Mouse (Mus musculus): ENCODE results near the gene Tmem104.

Tmem104 gene

DNA sequence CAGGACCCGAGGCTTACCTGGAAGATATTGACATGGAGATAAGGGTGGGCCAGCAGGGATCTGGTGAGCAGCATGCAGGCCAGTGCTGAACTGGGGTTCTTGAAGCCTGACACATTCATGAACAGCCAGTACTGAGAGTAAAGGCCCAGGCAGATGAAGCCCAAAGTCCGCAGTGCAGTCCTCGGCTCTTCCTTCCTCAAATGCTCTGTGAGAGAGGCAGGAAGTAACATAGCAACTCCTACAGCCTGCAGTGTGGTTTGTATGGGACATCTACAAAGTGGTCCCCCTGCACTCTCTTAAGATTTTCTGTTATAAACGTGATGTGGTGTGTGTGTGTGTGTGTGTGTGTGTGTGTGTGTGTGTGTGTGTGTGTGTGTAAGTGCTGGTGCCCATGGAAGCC lies 98.0 kb downstream of the Tmem104 start:
- DNase-seq = no peak

GRCm38 (mm10) chr11:115286201-115286993 lies 99.1 kb downstream of the Tmem104 start:
- DNase-seq = no peak

- no peak for DNase-seq
These were observed 100.1 kb downstream of the Tmem104 start for GRCm38 (mm10) chr11:115287386-115287785.

DNA sequence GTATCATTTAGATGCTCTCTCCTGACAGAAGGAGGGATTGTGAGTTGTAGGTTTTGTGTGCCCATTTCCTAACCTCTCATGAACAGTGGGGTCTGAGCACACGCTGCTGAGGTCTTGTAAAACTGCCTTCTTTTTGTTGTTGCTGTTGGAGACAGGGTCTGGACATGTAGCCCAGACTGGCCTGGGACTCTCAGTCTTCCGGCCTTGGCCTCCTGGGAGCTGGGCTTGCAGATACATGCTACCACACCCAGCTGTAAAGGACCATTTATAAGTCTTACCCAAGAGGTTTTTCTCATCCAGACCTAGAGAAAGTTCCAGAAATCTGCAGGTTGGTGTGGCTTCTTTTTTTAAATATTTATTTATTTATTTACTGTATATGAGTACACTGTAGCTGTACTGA lies 101.0 kb downstream of the Tmem104 start:
- DNase-seq = no peak

DNA sequence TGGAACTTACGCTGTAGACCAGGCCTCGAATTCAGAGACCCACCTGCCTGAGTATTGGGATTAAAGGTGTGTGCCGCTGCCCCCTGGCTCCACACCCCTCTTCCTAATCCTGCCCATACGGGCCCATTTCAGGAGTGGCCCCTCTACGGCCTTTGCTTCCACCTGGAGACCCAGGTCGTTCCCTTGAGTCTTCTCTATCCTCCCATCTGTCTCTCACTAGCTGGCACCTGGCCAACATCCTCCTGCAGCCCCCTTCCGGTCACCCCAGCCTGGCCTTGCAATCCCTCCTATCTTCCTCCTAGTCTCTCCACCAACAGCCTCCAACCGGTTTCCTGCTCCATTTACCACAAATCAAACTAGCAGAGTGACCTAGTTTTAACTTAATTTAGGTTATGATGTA lies 102.6 kb downstream of the Tmem104 start:
- peak; percentile 66 for DNase-seq

DNA sequence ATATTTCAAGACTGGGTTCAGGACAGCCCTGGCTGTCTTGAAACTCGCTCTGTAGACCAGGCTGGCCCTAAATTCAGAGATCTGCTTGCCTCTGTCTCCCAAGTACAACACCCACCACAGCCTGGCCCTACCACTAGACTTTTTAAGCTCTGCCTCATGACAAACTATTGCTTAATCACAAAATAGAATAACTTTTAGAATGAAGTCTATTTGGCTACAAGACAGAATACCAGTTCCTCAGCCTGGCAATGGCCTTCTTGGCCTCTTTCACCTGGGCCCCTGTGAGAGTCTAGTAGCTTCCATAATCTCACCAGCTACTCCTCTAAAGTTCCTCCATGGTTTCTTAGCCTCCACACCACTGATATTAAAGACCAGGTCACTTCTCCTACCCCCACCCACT lies 103.0 kb downstream of the Tmem104 start:
- no peak for DNase-seq

- DNase-seq = peak; percentile 89
These were observed 103.6 kb downstream of the Tmem104 start for GRCm38 (mm10) chr11:115290919-115291318.

GRCm38 (mm10) chr11:115291503-115291902 lies 104.2 kb downstream of the Tmem104 start:
- no peak for DNase-seq

DNA sequence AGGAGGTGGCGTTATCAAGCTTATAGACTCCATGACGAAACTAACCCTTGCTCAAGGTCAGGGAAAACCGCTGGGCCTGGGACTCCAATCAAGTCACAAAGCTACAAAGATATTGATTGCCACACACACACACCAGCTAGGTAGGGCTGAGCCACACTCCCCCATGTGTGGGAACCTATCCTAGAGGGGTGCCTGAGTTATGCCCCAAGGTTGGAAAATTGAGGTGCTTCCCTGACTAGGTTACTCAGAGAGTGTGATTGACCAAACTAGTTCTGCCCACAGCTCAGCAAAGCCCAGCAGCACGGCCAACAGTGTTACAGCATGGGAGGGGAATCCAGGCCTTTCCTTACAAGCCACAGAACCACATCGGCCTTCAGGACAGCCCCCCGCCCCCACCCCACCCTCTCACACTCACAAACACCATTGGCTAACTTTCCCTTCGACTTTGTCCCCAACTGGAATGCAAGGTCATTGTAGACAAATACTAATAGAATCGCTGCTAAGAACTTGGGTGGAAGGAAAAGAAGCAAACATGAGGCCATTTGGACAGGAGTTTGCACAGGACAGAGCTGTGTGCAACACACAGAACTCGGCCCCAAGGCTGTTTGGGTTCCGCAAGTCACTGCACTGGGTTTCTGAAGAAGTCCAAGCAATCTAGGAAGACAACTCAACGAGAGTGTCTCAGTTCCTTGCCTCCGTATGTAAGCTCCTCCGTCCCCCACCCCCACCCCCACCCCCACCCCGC lies 105.5 kb downstream of the Tmem104 start:
- DNase-seq = no peak

DNA sequence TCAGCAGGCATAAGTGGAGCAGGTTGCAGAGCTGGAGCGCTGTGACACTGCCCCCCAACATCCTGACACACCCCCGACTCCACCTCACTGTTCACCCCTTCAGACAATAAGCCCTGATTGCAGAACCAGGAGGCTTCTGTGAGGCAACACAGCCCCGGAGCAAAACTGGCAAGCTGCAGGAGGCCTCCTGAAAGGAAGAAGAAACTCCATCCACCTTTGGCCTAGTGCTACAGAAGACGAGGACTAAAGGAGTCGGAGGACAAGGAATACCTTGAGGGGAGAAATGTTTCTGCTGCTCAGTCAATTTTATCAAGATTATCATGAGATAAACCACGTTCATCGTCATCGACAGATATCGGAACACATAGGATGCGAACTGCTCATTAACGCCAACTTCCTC lies 108.7 kb downstream of the Tmem104 start:
- DNase-seq = no peak
